Mouse (Mus musculus) limb, embryonic 12.5 days (tissue): Measurements from ENCODE around the gene Olfr1153. TPM values are rescaled to one million over a fixed set of nuclear protein-coding genes. Genes with fewer than 3 reads are reported as not detected.

ENCODE experiments used
- ATAC-seq: fragments of 200-750 bp; cut with Nextera tagmentation; 2 replicates; pipeline ENCODE4 v1.8.0; 2017; ENCODE audit warnings: low read depth, moderate TSS enrichment; ENCODE audit not compliant: insufficient number of reproducible peaks, insufficient read depth, low FRiP score, low TSS enrichment
- H3K27ac ChIP-seq: fragments of 300-500 bp; sonication (generic); 2 replicates; pipeline ENCODE4 v1.5.1; 2016; ENCODE audit warnings: mild to moderate bottlenecking, moderate library complexity
- H3K27me3 ChIP-seq: fragments of 300-500 bp; sonication (generic); 2 replicates; pipeline ENCODE4 v1.6.1; 2016; ENCODE audit warnings: mild to moderate bottlenecking, moderate library complexity
- H3K36me3 ChIP-seq: fragments of 300-500 bp; sonication (generic); 2 replicates; pipeline ENCODE4 v1.6.1; 2016; ENCODE audit warnings: mild to moderate bottlenecking, moderate library complexity
- H3K4me1 ChIP-seq: fragments of 300-500 bp; sonication (generic); replicated peaks from 2 replicates; pipeline ENCODE4 v1.6.1; 2016
- H3K4me2 ChIP-seq: fragments of 300-500 bp; sonication (generic); 2 replicates; pipeline ENCODE4 v1.6.1; 2016; ENCODE audit warnings: mild to moderate bottlenecking, moderate library complexity
- H3K4me3 ChIP-seq: fragments of 300-500 bp; sonication (generic); replicated peaks from 2 replicates; pipeline ENCODE4 v1.5.1; 2016; ENCODE audit warnings: mild to moderate bottlenecking
- H3K9ac ChIP-seq: fragments of 300-500 bp; sonication (generic); replicated peaks from 2 replicates; pipeline ENCODE4 v1.6.1; 2016; ENCODE audit warnings: mild to moderate bottlenecking, moderate library complexity
- H3K9me3 ChIP-seq: fragments of 300-500 bp; sonication (generic); 2 replicates; pipeline ENCODE4 v1.6.1; 2016; ENCODE audit warnings: mild to moderate bottlenecking, moderate library complexity
- WGBS: fragments of 180-500 bp; shearing (Covaris S2); methylation state at CpG from one replicate; pipeline ENCODE4 v1.1.7; 2016; 5-methylcytosine and 5-hydroxymethylcytosine counted together
- polyA plus RNA-seq: library from polyadenylated mRNA; unstranded; fragments of >200 nt; fragmentation: Nextera tagmentation; extraction: Ambion mirVana; gene quantifications from 2 replicates; pipeline ENCODE4 v1.2.1, GENCODE M21; 2016

Olfr1153 gene
- polyA plus RNA-seq: not detected in 2 replicates

DNA sequence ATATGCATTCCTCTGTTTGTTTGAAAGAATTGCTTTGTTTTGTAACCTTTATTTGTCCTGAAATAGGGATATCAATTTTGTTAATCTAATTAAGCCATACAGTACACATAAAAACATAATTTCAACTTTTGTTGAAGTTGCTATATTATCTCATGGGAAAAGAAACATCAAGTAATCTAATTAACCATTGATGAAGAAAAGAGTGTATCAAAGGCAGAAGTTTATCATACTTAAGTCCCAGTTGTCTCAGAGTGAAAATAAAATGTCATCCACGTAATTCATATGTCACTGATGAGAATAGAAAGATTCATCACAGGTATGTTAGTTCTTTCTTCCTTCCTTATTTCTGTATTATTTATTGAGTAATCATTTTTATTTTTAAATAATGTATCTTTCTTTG is at the start of gene Olfr1153:
Gene Olfr1153 (plus strand): TSS at position 301 of the 400 bp plus-strand sequence.
- Histone ChIP-seq H3K36me3 (no peaks in the 10 kb centered on the region), H3K4me3 (no peak within 1 kb of the TSS), H3K27me3 (no peaks in the 10 kb centered on the region), H3K4me1 (no peaks in the 10 kb centered on the region), H3K9ac (no peak within 1 kb of the TSS), H3K4me2 (no peak within 1 kb of the TSS), H3K9me3 (no peaks in the 10 kb centered on the region), H3K27ac (no peak within 1 kb of the TSS)
- 83% methylated on average over 1 of the region's 1 CpGs for WGBS
- ATAC-seq: no peak

DNA sequence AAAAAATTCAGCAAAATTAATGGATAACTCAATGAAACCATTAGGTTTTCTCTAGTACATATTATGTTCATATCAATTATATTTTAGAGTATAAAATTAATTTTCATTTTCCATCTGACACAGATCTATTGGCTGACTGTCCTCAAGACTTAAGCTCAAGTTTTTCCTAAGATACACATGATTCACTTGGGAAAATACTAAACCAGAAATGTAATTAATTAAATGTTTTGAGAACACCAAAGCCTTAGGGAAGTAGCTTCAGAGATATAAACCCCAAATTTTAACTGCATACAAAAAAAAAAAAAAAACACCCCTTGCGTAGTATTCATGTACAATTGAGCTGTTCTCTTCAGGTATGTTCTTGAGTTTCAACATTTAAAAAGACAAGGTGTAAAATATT is 39.2 kb upstream of the Olfr1153 start, which contains the start of gene Olfr1151:
Gene Olfr1151 (plus strand): TSS at position 301 of the 400 bp plus-strand sequence.
- ATAC-seq: no peak
- H3K9ac ChIP-seq: no peak within 1 kb of the TSS
- H3K27ac ChIP-seq: no peak within 1 kb of the TSS
- no peak within 1 kb of the TSS for H3K4me3 ChIP-seq
- H3K4me1 ChIP-seq: no peaks in the 10 kb centered on the region
- H3K9me3 ChIP-seq: no peaks in the 10 kb centered on the region
- 100% methylated on average over 1 of the region's 1 CpGs for WGBS
- no peaks in the 10 kb centered on the region for H3K27me3 ChIP-seq
- H3K36me3 ChIP-seq: no peaks in the 10 kb centered on the region
- H3K4me2 ChIP-seq: no peak within 1 kb of the TSS

DNA sequence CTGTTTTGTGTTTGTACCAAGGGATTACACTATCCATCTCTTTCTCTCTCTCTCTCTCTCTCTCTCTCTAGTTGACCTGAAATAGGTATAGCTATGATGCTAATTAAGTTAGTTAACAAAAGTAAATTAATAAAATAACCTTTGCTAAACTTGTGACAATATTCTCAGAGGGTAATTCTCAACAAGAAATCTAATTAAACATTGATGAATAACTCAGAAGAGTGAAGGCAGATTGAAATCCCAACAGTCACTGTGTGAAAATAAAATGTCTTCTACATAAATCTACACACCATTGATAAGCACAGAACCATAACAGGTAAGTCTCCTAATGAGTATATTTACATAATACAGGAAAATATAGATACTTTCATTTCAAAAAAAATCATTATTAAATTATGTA is 28.6 kb upstream of the Olfr1153 start, which contains the start of gene Olfr1152:
Gene Olfr1152 (plus strand): TSS at position 301 of the 400 bp plus-strand sequence.
- H3K27ac ChIP-seq: no peak within 1 kb of the TSS
- no peak within 1 kb of the TSS for H3K9ac ChIP-seq
- no peak within 1 kb of the TSS for H3K4me2 ChIP-seq
- H3K4me1 ChIP-seq: no peaks in the 10 kb centered on the region
- no peak for ATAC-seq
- no peaks in the 10 kb centered on the region for H3K27me3 ChIP-seq
- H3K9me3 ChIP-seq: no peaks in the 10 kb centered on the region
- no peak within 1 kb of the TSS for H3K4me3 ChIP-seq
- H3K36me3 ChIP-seq: no peaks in the 10 kb centered on the region

GRCm38 (mm10) chr2:87905066-87905465 is 10.3 kb downstream of the Olfr1153 start, which contains the start of gene Olfr1154:
TSS of gene Olfr1154 (minus strand) at chr2:87905166.
- Histone ChIP-seq H3K9ac (no peak within 1 kb of the TSS), H3K27me3 (no peaks in the 10 kb centered on the region), H3K36me3 (no peaks in the 10 kb centered on the region), H3K27ac (no peak within 1 kb of the TSS), H3K9me3 (no peaks in the 10 kb centered on the region), H3K4me3 (no peak within 1 kb of the TSS), H3K4me1 (no peaks in the 10 kb centered on the region), H3K4me2 (no peak within 1 kb of the TSS)
- 91% methylated on average over 1 of the region's 1 CpGs for WGBS
- ATAC-seq: no peak

GRCm38 (mm10) chr2:87945037-87945436 is 50.3 kb downstream of the Olfr1153 start, which contains the start of gene Olfr1155:
TSS of gene Olfr1155 (minus strand) at chr2:87945137.
- WGBS: 81% methylated on average over 1 of the region's 1 CpGs
- no peak for ATAC-seq
- no peaks in the 10 kb centered on the region for H3K27me3 ChIP-seq
- no peaks in the 10 kb centered on the region for H3K4me1 ChIP-seq
- H3K9ac ChIP-seq: no peak within 1 kb of the TSS
- H3K9me3 ChIP-seq: no peaks in the 10 kb centered on the region
- no peak within 1 kb of the TSS for H3K27ac ChIP-seq
- H3K4me2 ChIP-seq: no peak within 1 kb of the TSS
- no peak within 1 kb of the TSS for H3K4me3 ChIP-seq
- no peaks in the 10 kb centered on the region for H3K36me3 ChIP-seq

Other genes starting within 250 kb of the Olfr1153 start
- not detected in 2 replicates for gene Olfr1133, start 247.6 kb upstream of the Olfr1153 start, polyA plus RNA-seq
- gene Olfr1134, start 236.5 kb upstream of the Olfr1153 start, polyA plus RNA-seq: not detected in 2 replicates
- not detected in 2 replicates for gene Olfr1135, start 221.3 kb upstream of the Olfr1153 start, polyA plus RNA-seq
- gene Olfr1136, start 201.0 kb upstream of the Olfr1153 start, polyA plus RNA-seq: not detected in 2 replicates
- not detected in 2 replicates for gene Olfr1137, start 181.8 kb upstream of the Olfr1153 start, polyA plus RNA-seq
- not detected in 2 replicates for gene Olfr1138, start 155.0 kb upstream of the Olfr1153 start, polyA plus RNA-seq
- gene Olfr1140, start 151.2 kb upstream of the Olfr1153 start, polyA plus RNA-seq: not detected in 2 replicates
- gene Olfr1141, start 141.0 kb upstream of the Olfr1153 start, polyA plus RNA-seq: not detected in 2 replicates
- gene Olfr152, start 115.5 kb upstream of the Olfr1153 start, polyA plus RNA-seq: not detected in 2 replicates
- not detected in 2 replicates for gene Olfr1143, start 94.4 kb upstream of the Olfr1153 start, polyA plus RNA-seq
- gene Olfr1145, start 85.1 kb upstream of the Olfr1153 start, polyA plus RNA-seq: not detected in 2 replicates
- gene Olfr1148, start 64.4 kb upstream of the Olfr1153 start, polyA plus RNA-seq: not detected in 2 replicates
- gene Olfr1150-ps1, start 51.0 kb upstream of the Olfr1153 start, polyA plus RNA-seq: not detected in 2 replicates
- gene Olfr1151, start 39.1 kb upstream of the Olfr1153 start, polyA plus RNA-seq: not detected in 2 replicates
- gene Olfr1152, start 28.5 kb upstream of the Olfr1153 start, polyA plus RNA-seq: not detected in 2 replicates
- gene Olfr1154, start 10.2 kb downstream of the Olfr1153 start, polyA plus RNA-seq: not detected in 2 replicates
- not detected in 2 replicates for gene Olfr1155, start 50.2 kb downstream of the Olfr1153 start, polyA plus RNA-seq
- not detected in 2 replicates for gene Olfr1156, start 58.1 kb downstream of the Olfr1153 start, polyA plus RNA-seq
- gene Olfr1157, start 73.3 kb downstream of the Olfr1153 start, polyA plus RNA-seq: not detected in 2 replicates
- gene Olfr74, start 79.7 kb downstream of the Olfr1153 start, polyA plus RNA-seq: not detected in 2 replicates
- gene Olfr1158, start 95.2 kb downstream of the Olfr1153 start, polyA plus RNA-seq: not detected in 2 replicates
- not detected in 2 replicates for gene Olfr1160, start 113.3 kb downstream of the Olfr1153 start, polyA plus RNA-seq
- gene Olfr1161, start 127.8 kb downstream of the Olfr1153 start, polyA plus RNA-seq: not detected in 2 replicates
- not detected in 2 replicates for gene Olfr73, start 142.7 kb downstream of the Olfr1153 start, polyA plus RNA-seq
- gene Olfr1162, start 156.2 kb downstream of the Olfr1153 start, polyA plus RNA-seq: not detected in 2 replicates
- gene Olfr1163, start 176.9 kb downstream of the Olfr1153 start, polyA plus RNA-seq: not detected in 2 replicates
- gene Olfr1164, start 199.0 kb downstream of the Olfr1153 start, polyA plus RNA-seq: not detected in 2 replicates
- gene Olfr1166, start 233.3 kb downstream of the Olfr1153 start, polyA plus RNA-seq: not detected in 2 replicates